In genomic region chr6:13676196-13676595, GRCm38 (mm10) we compare ENCODE assay signal across 9 mouse cellular contexts. TPM values are rescaled to one million over a fixed set of nuclear protein-coding genes. Genes with fewer than 3 reads are reported as not detected.
A peak's percentile ranks its signal among the peaks of the same experiment; 100 is the strongest.
DNase-seq lines count a peak whose midpoint lies in the region; ATAC-seq and TF ChIP-seq lines count a peak whose summit lies in the region.
"Had no signal": no experiment of that assay in that cellular context is flagged by ENCODE, and none has a peak within 500 bp of the region (broad histone marks: within the 10 kb centered on the region; RNA-seq: fewer than 3 reads in every experiment).

No protein-coding gene starts in this region.

- no peak for TF ChIP-seq POLR2A in limb, embryonic 14.5 days (IDR thresholded peaks at IDR 0.05; ENCODE audit: borderline replicate concordance, extremely low read depth, insufficient read depth, insufficient read length)

- no peak overlapping the region; the same call in 1 of the 2 replicates for H3K9ac ChIP-seq in limb, embryonic 14.5 days (ENCODE audit: low read depth, low read length, severe bottlenecking)

- peak overlapping the region; percentile 81 for H3K4me2 ChIP-seq in limb, embryonic 14.5 days (replicated peaks; ENCODE audit: low read depth, low read length, severe bottlenecking)

- H3K4me3 ChIP-seq in heart, embryonic 10.5 days, result peak overlapping the region; percentile 92
- peak overlapping the region; percentile 89 for H3K4me3 ChIP-seq in forebrain, embryonic 10.5 days
- peak overlapping the region; percentile 92 for H3K4me3 ChIP-seq in limb, embryonic 14.5 days (replicated peaks; ENCODE audit: low read length)

- H3K9me3 ChIP-seq in heart, embryonic 10.5 days, result no peaks in the 10 kb centered on the region
- H3K9me3 ChIP-seq in forebrain, embryonic 10.5 days, result no peaks in the 10 kb centered on the region
- H3K9me3 ChIP-seq in limb, embryonic 14.5 days (ENCODE audit: control insufficient read depth, low read length), result no peaks in the 10 kb centered on the region

- no peak for DNase-seq in heart, embryonic 10.5 days (ENCODE audit: low spot score)
- DNase-seq in heart, adult 8-10 months (ENCODE audit: low spot score), result no peak
- peak; percentile 37 for DNase-seq in 3T3-L1 (ENCODE audit: low read depth, low spot score)
- no peak for DNase-seq in forebrain, embryonic 10.5 days (ENCODE audit: extremely low spot score, low spot score)
- DNase-seq in limb, embryonic 14.5 days (ENCODE audit: low spot score), result no peak
- DNase-seq in thymus, postnatal 10 days (ENCODE audit: low spot score in 2 of 2), result no peak
- no peak for DNase-seq in gastrocnemius, postnatal 25 days
- DNase-seq: thymus, adult 2 months had no signal

- H3K36me3 ChIP-seq in heart, embryonic 10.5 days, result no peaks in the 10 kb centered on the region
- H3K36me3 ChIP-seq in forebrain, embryonic 10.5 days (replicated peaks), result 0 out of 2 replicates have a peak, but pooled peaks cover 3% of the 10 kb centered on the region
- H3K36me3 ChIP-seq in limb, embryonic 14.5 days (ENCODE audit: control insufficient read depth, insufficient read depth, low read length), result no peaks in the 10 kb centered on the region

- no peak for ATAC-seq in limb, embryonic 14.5 days (ENCODE audit: low FRiP score, low read depth)
- ATAC-seq in activated CD4-positive, CD25-positive, alpha-beta regulatory T cell, adult 4 months, result no peak

- H3K27ac ChIP-seq in heart, embryonic 10.5 days, result no peak overlapping the region
- H3K27ac ChIP-seq in forebrain, embryonic 10.5 days, result no peak overlapping the region
- H3K27ac ChIP-seq in limb, embryonic 14.5 days (replicated peaks; ENCODE audit: low read depth, low read length), result no peak overlapping the region

- H3K4me1 ChIP-seq in heart, embryonic 10.5 days, result no peaks in the 10 kb centered on the region
- peaks cover 27% of the 10 kb centered on the region for H3K4me1 ChIP-seq in forebrain, embryonic 10.5 days
- peaks cover 6% of the 10 kb centered on the region; the same call in 1 of the 2 replicates for H3K4me1 ChIP-seq in limb, embryonic 14.5 days (ENCODE audit: control insufficient read depth, insufficient read depth, low read length)

- no peaks in the 10 kb centered on the region for H3K27me3 ChIP-seq in heart, embryonic 10.5 days (ENCODE audit: insufficient read depth, poor library complexity, severe bottlenecking)
- H3K27me3 ChIP-seq in forebrain, embryonic 10.5 days (ENCODE audit: poor library complexity, severe bottlenecking), result no peaks in the 10 kb centered on the region
- H3K27me3 ChIP-seq in limb, embryonic 14.5 days (ENCODE audit: control insufficient read depth, insufficient read depth, low read length), result no peaks in the 10 kb centered on the region

RNA-seq across cellular contexts. Expression of gene Bmt2, which starts 1.6 kb away (rescaled TPM):
- polyA plus RNA-seq in heart, embryonic 10.5 days (2016; fragmentation: Nextera tagmentation; extraction: Ambion mirVana), result 19.0 and 20.5 TPM in 2 replicates
- total RNA-seq in heart, adult 8-10 months (2022), result 10 to 100 TPM in 2 of 4 experiments, 1 to 10 TPM in 2; 8.8 to 10.7 (median 9.8) TPM
- 18.5 and 19.0 TPM in 2 replicates for polyA plus RNA-seq in forebrain, embryonic 10.5 days (2016; fragmentation: Nextera tagmentation; extraction: Ambion mirVana)
- 12.5 and 13.2 TPM in 2 replicates for polyA plus RNA-seq in limb, embryonic 14.5 days (2012; rRNA removed)
- 18.6 and 20.5 TPM in 2 replicates for polyA plus RNA-seq in limb, embryonic 14.5 days (2014; fragmentation: Nextera tagmentation; extraction: Ambion mirVana)
- 10 to 100 TPM in 1 of 2 experiments, 1 to 10 TPM in 1; 7.7 to 11.3 TPM for polyA plus RNA-seq in activated CD4-positive, CD25-positive, alpha-beta regulatory T cell, adult 4 months (2017; shearing (Covaris generic))
- 1 to 10 TPM; 7.9 to 9.1 TPM for total RNA-seq in gastrocnemius, postnatal 25 days (2021)
